Comparison of ENCODE assay signal across 8 mouse cellular contexts in genomic region chr3:97157958-97158599, GRCm38 (mm10). TPM values are rescaled to one million over a fixed set of nuclear protein-coding genes. Genes with fewer than 3 reads are reported as not detected.
DNase-seq lines count a peak whose midpoint lies in the region; ATAC-seq lines count a peak whose summit lies in the region.

No protein-coding gene starts in this region.

- H3K4me3 ChIP-seq in embryonic facial prominence, embryonic 15.5 days (replicated peaks) = peak overlapping the region; percentile 61
- peak overlapping the region; percentile 83 for H3K4me3 ChIP-seq in heart, embryonic 12.5 days
- peak overlapping the region; percentile 80 for H3K4me3 ChIP-seq in liver, embryonic 12.5 days
- H3K4me3 ChIP-seq in stomach, embryonic 16.5 days (replicated peaks; ENCODE audit: low read length) = peak overlapping the region; percentile 90

- WGBS in embryonic facial prominence, embryonic 15.5 days = 1% methylated on average over 17 of the region's 17 CpGs
- under 1% methylated on average over 17 of the region's 17 CpGs for WGBS in heart, embryonic 12.5 days
- under 1% methylated on average over 17 of the region's 17 CpGs for WGBS in liver, embryonic 12.5 days (ENCODE audit: insufficient replicate concordance)
- WGBS in stomach, embryonic 16.5 days = 1% methylated on average over 17 of the region's 17 CpGs

- H3K9me3 ChIP-seq in embryonic facial prominence, embryonic 15.5 days (replicated peaks) = no peaks in the 10 kb centered on the region
- no peaks in the 10 kb centered on the region for H3K9me3 ChIP-seq in heart, embryonic 12.5 days (replicated peaks)
- no peaks in the 10 kb centered on the region for H3K9me3 ChIP-seq in liver, embryonic 12.5 days (replicated peaks)
- H3K9me3 ChIP-seq in stomach, embryonic 16.5 days (replicated peaks; ENCODE audit: control insufficient read depth, low read length) = no peaks in the 10 kb centered on the region

- ATAC-seq in embryonic facial prominence, embryonic 15.5 days (ENCODE audit: insufficient number of reproducible peaks, low FRiP score, low TSS enrichment, low read depth) = no peak
- peak; percentile 60; the same call in 1 of the 2 replicates for ATAC-seq in heart, embryonic 12.5 days (ENCODE audit: insufficient number of reproducible peaks, low FRiP score)
- ATAC-seq in liver, embryonic 12.5 days = peak; percentile 48
- ATAC-seq in stomach, embryonic 16.5 days (ENCODE audit: insufficient read depth, low FRiP score) = peak; percentile 45; the same call in 1 of the 2 replicates

- no peaks in the 10 kb centered on the region for H3K27me3 ChIP-seq in embryonic facial prominence, embryonic 15.5 days
- no peaks in the 10 kb centered on the region for H3K27me3 ChIP-seq in heart, embryonic 12.5 days (replicated peaks)
- H3K27me3 ChIP-seq in liver, embryonic 12.5 days (replicated peaks) = no peaks in the 10 kb centered on the region
- no peaks in the 10 kb centered on the region for H3K27me3 ChIP-seq in stomach, embryonic 16.5 days (ENCODE audit: control insufficient read depth, insufficient read depth, low read length)

- peak overlapping the region; percentile 81 for H3K27ac ChIP-seq in embryonic facial prominence, embryonic 15.5 days (replicated peaks)
- H3K27ac ChIP-seq in heart, embryonic 12.5 days (ENCODE audit: poor library complexity, severe bottlenecking) = peak overlapping the region; percentile 85
- peak overlapping the region; percentile 59; the same call in 1 of the 2 replicates for H3K27ac ChIP-seq in liver, embryonic 12.5 days
- peak overlapping the region; percentile 78 for H3K27ac ChIP-seq in stomach, embryonic 16.5 days (ENCODE audit: low read length)

- H3K4me2 ChIP-seq in embryonic facial prominence, embryonic 15.5 days (replicated peaks) = peak overlapping the region; percentile 76
- H3K4me2 ChIP-seq in heart, embryonic 12.5 days = peak overlapping the region; percentile 73
- H3K4me2 ChIP-seq in liver, embryonic 12.5 days = peak overlapping the region; percentile 91
- peak overlapping the region; percentile 79 for H3K4me2 ChIP-seq in stomach, embryonic 16.5 days (ENCODE audit: low read depth, low read length)

- H3K36me3 ChIP-seq in embryonic facial prominence, embryonic 15.5 days = no peaks in the 10 kb centered on the region
- H3K36me3 ChIP-seq in heart, embryonic 12.5 days = no peaks in the 10 kb centered on the region
- no peaks in the 10 kb centered on the region for H3K36me3 ChIP-seq in liver, embryonic 12.5 days
- no peaks in the 10 kb centered on the region for H3K36me3 ChIP-seq in stomach, embryonic 16.5 days (ENCODE audit: control insufficient read depth, insufficient read depth, low read length)

- H3K4me1 ChIP-seq in embryonic facial prominence, embryonic 15.5 days = peaks cover 17% of the 10 kb centered on the region
- H3K4me1 ChIP-seq in heart, embryonic 12.5 days (replicated peaks) = peaks cover 21% of the 10 kb centered on the region; the same call in 1 of the 2 replicates
- peaks cover 22% of the 10 kb centered on the region for H3K4me1 ChIP-seq in liver, embryonic 12.5 days
- peaks cover 11% of the 10 kb centered on the region for H3K4me1 ChIP-seq in stomach, embryonic 16.5 days (ENCODE audit: control insufficient read depth, insufficient read depth, low read length)

- peak; percentile 67 for DNase-seq in 3T3-L1 (ENCODE audit: low read depth, low spot score)
- DNase-seq in adrenal gland, postnatal 25 days = peak; percentile 79
- DNase-seq in kidney, postnatal 10 days = peak; percentile 86
- peak; percentile 92 for DNase-seq in neural tube, embryonic 10.5 days (ENCODE audit: extremely low spot score, low spot score)

- H3K9ac ChIP-seq in embryonic facial prominence, embryonic 15.5 days = no peak overlapping the region
- peak overlapping the region; percentile 48 for H3K9ac ChIP-seq in heart, embryonic 12.5 days
- peak overlapping the region; percentile 83 for H3K9ac ChIP-seq in liver, embryonic 12.5 days
- H3K9ac ChIP-seq in stomach, embryonic 16.5 days (ENCODE audit: low read length) = peak overlapping the region; percentile 87

RNA-seq across cellular contexts. Expression of gene Acp6, which starts 0.5 kb away (rescaled TPM):
- total RNA-seq in adrenal gland, postnatal 25 days (2021) = 61.5 and 65.3 TPM in 2 replicates
- polyA plus RNA-seq in embryonic facial prominence, embryonic 15.5 days (2015; fragmentation: Nextera tagmentation; extraction: Ambion mirVana) = 52.2 and 53.9 TPM in 2 replicates
- 60.5 and 61.7 TPM in 2 replicates for polyA plus RNA-seq in heart, embryonic 12.5 days (2016; fragmentation: Nextera tagmentation; extraction: Ambion mirVana)
- 22.8 and 24.5 TPM in 2 replicates for polyA plus RNA-seq in liver, embryonic 12.5 days (2016; fragmentation: Nextera tagmentation; extraction: Ambion mirVana)
- 52.8 and 54.5 TPM in 2 replicates for polyA plus RNA-seq in stomach, embryonic 16.5 days (2015; fragmentation: Nextera tagmentation; extraction: Ambion mirVana)
